Mouse (Mus musculus) kidney, postnatal 4 days (tissue): ENCODE measurements around the gene Znrd1.

Experiments used
- DNase-seq, 2 experiments: peaks; one replicate each; pipeline ENCODE4 v3.0.0; 2021; ENCODE audit warnings: mixed read lengths in 2 of 2

Znrd1 gene

DNA sequence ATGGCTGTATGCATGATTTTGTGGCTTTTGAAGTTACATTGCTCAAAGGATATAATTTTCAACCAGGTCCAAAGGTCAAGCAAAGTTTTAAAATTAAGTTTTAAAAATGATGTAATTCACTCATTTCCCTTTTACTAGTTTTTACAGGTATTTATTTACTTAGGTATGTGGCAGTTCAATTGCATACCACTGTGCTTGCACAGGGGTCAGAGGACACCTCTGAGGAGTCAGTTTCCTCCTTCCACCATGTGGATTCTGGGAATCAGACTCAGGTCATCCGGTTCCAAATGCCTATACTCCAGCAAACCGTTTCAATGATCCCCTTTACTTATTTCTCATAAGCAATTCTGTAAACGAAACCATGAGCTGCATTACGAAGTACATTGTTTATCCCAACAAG is 35.6 kb downstream of the Znrd1 start:
- no peak for DNase-seq

DNA sequence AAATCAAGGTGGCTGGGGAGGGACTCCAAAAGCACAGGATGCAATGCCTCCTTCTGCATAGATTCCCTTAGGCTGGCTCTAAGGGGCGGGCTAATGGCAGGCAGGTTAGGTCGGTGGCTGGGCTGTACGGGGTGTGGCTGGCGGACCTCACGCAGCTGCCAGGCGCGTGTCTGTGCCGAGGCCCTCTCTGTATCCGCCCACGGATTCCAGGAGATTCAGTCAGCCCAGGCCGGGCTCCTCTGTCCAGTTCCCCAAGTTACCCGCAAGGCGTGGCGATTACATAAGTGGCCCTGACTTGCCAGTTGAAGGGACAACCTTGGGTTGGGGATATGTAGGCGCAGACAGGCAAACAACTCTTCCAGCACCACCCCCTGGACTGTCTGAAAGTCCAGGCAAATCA is 38.1 kb downstream of the Znrd1 start:
- DNase-seq, result peak; percentile 10 to 24

DNA sequence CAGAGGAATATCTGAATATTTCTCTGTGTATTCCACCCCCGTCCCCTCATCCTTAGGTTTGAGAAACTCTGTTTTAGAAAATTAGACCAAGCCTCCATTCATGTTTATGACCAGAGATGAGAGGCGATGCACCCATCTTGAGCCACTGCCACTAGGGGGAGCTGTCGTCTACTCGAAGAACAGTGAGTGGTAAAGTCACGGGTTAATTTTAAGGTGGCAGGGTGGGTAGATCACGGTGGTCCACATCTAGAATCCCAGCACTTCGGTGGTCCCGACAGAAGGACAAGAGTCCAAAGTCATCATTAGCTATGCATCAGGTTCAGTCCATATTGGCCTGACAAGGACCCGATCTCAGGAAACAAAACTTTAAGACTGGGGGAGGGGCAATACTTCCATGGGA is 43.3 kb downstream of the Znrd1 start:
- peak; percentile 83 for DNase-seq

GRCm38 (mm10) chr17:36914108-36914507 is 44.3 kb downstream of the Znrd1 start:
- DNase-seq, result peak; percentile 87 to 89

- no peak for DNase-seq
Observed at GRCm38 (mm10) chr17:36912031-36912430, 46.3 kb downstream of the Znrd1 start.

DNA sequence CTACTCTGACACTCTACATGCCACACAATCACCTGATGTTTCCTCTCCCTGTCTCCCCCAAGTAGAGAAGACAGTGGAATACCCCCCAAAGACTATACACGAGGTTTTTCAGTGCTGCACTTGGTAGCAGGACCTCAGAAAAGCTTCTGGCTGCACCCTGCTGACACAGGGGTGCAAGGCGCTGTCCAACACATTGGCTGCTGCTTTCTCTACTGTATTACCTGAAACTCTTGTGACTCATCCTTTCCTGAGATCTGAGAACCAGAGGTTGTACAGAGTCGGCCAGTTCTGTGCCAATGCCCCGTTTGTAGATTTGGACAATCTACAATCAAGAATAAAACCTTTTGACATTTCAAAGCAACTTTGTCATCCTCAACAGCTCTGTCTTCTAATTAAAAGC is 48.6 kb downstream of the Znrd1 start:
- DNase-seq, result no peak

- DNase-seq, result peak; percentile 11 to 37
Observed at GRCm38 (mm10) chr17:36908235-36908634, 50.1 kb downstream of the Znrd1 start.
